Mouse (Mus musculus): ENCODE results near the gene Fads2. TPM values are rescaled to one million over a fixed set of nuclear protein-coding genes. Genes with fewer than 3 reads are reported as not detected.

The Fads2 gene
- total RNA-seq, 2 experiments from 2014 or later: 344 to 595 TPM

- no peak for DNase-seq
Observed at GRCm38 (mm10) chr19:10061624-10062023, 39.9 kb downstream of the Fads2 start.

DNA sequence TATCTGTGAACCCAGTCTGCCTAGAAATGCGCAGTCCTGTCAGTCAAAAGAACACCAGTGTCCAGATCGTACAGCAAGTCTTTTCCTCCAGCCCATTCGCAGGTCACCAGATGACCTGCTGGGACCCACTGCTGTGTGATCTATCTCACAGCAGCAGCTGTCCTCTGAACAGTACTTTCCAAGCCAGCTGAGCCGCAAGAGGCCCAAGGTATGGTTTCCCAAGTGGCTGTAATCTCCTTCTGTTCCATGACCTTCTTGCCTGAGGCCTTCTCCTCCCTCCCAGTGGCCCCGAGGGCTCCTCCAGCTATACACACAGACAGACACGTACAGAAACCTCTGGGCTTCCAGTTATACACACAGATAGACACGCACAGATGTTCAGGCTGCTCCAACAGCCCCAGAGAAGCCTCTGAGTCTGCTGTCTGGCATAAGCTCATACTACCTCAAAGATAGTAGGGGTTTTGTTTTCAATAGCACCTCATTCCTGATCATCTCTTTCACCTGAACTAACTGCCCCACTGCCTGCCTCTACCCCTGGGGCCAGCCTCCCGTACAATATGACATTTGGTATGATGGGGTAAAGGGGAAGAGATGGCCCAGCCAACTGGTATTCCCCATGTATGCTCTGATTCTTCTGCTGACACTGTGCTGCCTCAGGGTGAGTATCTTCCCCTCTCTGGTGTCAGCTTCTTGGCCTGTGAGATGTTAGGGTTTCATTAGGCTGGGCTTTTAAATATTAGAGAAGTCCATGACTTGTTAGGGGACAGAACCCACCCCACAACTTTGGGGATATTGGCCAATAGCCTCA lies 40.6 kb downstream of the Fads2 start:
- DNase-seq: no peak

DNA sequence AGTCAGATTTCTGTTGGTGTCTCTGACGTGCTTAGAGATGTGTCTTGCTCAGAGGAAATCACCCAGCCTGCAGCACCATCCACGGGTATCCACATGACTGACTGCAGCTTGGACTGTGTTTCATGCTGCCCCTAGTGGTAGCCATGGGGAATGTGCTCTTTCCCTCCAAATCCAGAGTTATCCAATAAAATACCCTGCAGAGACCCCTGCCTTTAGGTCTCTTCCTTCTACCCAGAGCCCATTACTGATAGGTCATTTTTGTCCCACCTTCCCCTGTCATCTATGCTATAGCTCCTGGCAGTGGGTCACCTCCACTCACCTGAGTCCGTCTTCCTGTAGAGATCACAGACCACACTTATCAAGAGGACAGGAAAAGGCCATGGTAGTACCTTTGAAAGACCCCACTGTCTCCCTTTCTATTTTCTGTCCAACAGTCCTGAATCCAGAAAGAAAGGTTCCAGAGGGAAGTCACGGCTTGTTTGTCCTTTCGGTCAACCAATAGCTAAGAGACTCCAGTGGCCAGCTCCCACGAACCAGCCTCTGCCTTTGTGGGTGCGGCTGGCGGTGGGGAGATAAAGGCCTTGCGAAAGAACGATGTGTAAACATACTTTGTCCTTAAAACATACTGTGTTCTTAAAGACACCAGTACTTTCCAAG lies 41.5 kb downstream of the Fads2 start:
- peak; percentile 55 for DNase-seq

DNA sequence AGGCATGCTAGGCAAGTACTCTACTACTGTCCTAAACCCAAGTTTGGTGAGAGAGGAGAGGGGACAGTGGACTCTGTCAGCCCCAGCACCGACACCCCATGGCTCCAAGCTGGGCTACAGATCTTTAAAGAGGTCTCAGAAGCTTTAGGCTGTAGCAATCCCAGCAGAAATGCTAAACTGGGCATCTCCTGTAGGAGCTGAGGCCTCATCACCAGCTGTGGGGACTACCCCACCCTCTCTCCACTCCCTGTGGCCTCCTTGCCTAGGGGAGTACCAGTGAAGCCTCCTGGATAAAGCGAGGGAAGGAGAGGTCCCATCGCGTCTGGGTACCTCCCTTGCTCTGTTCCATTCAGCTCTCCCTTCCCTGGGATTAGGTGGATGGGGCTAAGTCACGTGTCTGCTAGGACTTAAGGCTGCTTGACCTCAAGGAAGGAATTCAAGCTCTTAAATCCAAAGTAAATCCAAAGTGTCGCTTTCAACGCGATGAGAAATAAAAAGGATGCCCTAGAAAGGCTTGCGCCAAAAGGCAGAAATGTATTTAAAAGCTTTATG lies 42.6 kb downstream of the Fads2 start:
- DNase-seq: no peak

- DNase-seq: no peak
Observed at GRCm38 (mm10) chr19:10058352-10058825, 43.2 kb downstream of the Fads2 start.

DNA sequence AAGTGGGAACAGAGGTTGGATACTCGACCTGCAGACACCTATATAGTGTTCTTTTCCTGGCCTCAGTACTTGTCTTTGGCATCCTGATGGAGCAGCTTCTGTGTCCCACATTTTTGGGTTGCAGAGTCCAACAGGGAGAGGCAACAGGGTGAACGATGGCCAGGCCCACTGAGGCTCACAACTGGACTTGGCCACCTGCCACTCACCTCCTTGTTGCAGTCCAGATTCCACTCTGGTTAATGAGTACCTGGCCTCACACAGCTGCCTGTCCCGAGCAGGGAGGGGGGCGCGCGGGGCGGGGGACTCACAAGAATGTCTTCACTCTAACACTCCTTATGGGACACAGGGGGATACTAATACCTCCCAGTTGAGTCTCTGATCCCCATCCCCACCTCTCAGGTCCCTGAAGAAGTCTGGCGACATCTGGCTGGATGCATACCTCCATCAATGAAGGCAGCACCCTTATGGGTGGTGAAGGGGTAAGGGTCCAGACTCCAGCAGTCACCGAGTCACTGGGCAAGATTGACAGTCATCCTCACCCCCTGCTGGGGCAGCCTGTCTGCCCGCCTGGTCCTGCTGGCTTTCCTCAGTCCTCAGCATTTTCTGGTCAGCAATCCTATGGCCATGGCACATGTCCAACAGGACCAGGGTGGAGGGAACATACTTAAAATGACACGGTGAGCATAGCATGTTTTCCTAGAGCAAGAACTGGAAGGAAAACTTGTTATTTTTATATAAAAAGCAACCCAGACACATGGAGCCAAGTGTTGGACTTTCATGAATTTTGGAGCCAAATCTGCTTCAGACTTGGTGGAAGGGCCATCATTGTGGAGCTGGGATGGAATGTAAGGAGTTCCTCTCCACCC lies 43.8 kb downstream of the Fads2 start:
- peak; percentile 46 for DNase-seq

GRCm38 (mm10) chr19:10056686-10057085 lies 44.9 kb downstream of the Fads2 start:
- no peak for DNase-seq

GRCm38 (mm10) chr19:10055783-10056660 lies 45.5 kb downstream of the Fads2 start:
- peak; percentile 40 for DNase-seq

GRCm38 (mm10) chr19:10055261-10055660 lies 46.3 kb downstream of the Fads2 start:
- no peak for DNase-seq

DNA sequence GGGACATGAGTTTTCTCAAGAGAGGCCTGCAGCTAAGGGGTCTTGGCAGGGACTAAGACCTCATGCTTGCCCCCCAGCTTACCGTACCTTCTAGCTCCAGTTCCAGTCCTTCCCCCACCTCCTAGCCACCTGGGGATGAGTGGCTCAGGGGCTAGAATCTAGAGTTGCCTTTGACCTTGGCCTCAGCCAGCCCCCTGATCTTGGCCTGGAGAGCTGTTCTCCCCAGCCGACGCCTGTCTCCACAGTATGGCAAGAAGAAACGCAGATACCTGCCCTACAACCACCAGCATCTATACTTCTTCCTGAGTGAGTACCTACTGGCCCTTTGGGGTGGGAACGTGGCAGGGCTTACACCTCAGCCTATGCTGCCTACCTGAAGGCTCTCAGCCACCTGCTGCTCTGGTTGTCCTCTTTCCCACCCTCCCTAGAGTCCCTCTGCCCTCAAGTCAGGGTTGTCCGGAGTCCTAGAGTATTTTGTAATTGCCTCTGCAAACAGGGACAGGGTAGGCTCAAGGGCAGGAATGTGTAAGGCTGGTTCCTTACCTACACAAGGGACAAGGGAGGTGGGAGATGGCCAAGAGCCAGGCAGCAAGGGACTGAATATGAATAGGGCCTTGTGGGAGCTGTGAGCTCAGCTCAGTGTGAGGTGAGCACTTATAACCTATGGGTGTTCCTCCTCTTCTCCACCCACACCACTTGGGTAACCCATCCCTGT lies 47.0 kb downstream of the Fads2 start:
- DNase-seq: no peak

DNA sequence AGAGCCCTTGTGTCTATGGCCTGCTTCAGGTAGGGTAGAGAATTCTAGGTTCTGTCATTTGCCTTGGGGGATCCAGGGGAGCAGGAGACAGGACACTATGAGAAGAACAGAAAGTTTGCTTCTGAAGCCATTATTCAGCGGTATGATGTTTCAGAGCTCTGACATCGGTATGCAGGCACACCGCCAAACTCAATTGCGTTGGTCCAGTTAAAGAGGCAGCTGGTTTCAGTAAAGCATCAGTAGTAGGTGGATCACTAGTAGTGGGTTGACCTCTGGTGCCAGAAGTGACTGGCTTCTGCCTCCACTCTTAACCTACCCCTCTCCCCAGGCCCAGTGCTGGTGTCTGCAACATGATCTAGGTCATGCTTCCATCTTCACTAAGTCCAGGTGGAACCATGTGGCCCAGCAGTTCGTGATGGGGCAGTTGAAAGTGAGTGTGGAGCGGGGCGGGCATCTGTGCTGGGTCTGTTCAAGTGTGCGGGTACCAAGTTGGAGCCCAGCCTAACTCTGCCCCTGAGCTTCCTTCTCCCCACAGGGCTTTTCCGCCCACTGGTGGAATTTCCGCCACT lies 47.8 kb downstream of the Fads2 start:
- peak; percentile 68 for DNase-seq

GRCm38 (mm10) chr19:10052698-10053097 lies 48.8 kb downstream of the Fads2 start:
- DNase-seq: no peak

GRCm38 (mm10) chr19:10050438-10050837 lies 51.1 kb downstream of the Fads2 start:
- no peak for DNase-seq

DNA sequence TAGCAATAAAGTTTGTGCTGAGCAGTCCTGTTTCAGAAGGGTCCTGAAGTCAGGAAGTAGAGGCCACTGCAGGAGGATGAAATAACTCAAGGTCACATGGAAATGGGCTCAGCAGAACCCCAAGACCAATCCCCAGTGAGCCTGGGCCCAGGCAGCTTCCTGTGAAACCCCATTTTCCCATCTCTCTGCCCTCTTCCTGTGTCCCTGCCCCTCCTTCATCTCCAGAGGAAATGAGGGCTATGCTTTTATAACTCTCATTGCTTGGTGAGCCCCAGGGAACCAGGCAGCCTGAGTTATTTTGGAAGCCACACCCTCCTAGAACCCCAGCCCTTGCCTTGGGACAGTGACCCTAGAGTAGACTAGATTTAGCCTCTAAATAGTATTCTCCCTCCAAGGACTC lies 52.0 kb downstream of the Fads2 start:
- DNase-seq: no peak

DNA sequence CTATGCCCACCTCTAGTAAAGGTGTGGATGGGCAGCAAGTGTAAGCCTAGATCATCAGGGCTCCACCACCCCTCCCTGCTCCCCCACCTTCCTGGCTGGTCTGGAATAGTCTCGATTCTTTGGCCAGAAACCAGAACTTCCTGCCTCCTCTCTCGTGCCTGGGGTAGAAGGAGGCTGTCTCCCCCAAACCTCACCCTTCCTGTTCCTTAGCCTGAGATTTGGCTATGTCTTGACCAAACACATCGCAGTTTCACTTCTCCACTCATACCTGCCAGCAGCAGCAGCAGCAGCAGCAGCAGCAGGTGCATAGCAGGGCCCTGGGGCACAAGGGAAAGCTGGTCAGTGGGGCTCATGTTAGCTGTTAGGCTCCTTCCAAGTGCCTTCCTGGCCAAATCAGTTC lies 54.6 kb downstream of the Fads2 start:
- no peak for DNase-seq

DNA sequence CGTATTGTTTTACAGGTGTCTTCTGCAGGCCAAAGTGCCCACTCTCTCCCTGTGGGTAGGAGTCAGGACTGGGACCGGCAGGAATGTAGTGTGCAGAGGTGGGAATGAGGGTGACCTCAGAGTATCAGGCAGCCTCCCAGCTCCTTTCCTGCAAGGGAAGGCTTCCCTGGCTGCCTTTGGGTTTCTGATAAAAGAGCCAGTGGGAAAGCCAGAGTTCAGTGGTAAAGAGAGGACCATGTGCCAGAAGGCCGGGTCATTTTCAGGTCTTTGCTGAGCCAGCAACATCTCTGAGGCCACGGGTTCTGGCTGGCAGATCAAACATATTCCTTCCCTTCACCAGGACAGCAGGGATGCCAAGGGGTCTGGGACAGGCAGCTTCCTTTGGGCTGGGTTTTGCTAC lies 55.2 kb downstream of the Fads2 start:
- DNase-seq: no peak

GRCm38 (mm10) chr19:10045707-10046106 lies 55.8 kb downstream of the Fads2 start:
- DNase-seq: no peak

- peak; percentile 77 for DNase-seq
Observed at GRCm38 (mm10) chr19:10043643-10044042, 57.9 kb downstream of the Fads2 start.

GRCm38 (mm10) chr19:10042816-10043215 lies 58.7 kb downstream of the Fads2 start:
- no peak for DNase-seq

DNA sequence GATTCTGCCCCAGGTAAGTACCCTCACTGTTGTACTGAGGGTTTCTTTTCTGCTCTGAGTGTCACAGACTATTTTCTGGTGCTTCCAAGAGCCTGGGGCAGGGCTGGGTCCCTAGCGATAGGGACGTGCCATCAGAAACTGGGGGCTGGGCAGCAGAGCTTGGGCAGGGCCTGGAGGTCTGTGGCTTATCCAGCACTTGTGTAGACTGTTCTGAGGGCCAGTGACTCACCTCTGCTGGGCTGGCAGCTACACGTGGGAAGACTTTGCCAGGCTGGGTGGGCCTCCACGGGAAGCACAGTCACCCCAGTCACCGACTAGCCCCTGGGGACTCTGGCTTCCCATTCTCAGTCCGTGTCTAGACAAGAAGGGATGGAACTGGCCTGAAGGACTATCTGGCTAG lies 59.3 kb downstream of the Fads2 start:
- no peak for DNase-seq

All from adrenal gland, postnatal 10 days (tissue).